Mouse (Mus musculus): Measurements from ENCODE around the gene Treml1.
A peak's percentile ranks its signal among the peaks of the same experiment; 100 is the strongest.

Treml1 gene

GRCm38 (mm10) chr17:48407910-48408525 is 48.3 kb downstream of the Treml1 start:
- Histone ChIP-seq H3K4me3 (replicated peaks; ENCODE audit: low read length) (peak overlapping the region; percentile 99), H3K9me3 (ENCODE audit: low read length) (no peaks in the 10 kb centered on the region), H3K27me3 (ENCODE audit: insufficient read depth, low read length) (no peaks in the 10 kb centered on the region), H3K36me3 (ENCODE audit: insufficient read depth, low read length) (peaks cover 47% of the 10 kb centered on the region), H3K4me1 (replicated peaks; ENCODE audit: low read depth, low read length) (peaks cover 51% of the 10 kb centered on the region)
- no peak for TF ChIP-seq CTCF (conservative IDR thresholded peaks at IDR 0.05; ENCODE audit: low read length)
- TF ChIP-seq NANOG (IDR thresholded peaks at IDR 0.05; ENCODE audit: borderline replicate concordance, low read length), result no peak
- no peak for TF ChIP-seq POU5F1 (IDR thresholded peaks at IDR 0.05; ENCODE audit: borderline replicate concordance, low read length)

GRCm38 (mm10) chr17:48408526-48409291 is 49.0 kb downstream of the Treml1 start:
- Histone ChIP-seq H3K4me1 (replicated peaks; ENCODE audit: low read depth, low read length) (peaks cover 50% of the 10 kb centered on the region), H3K27me3 (ENCODE audit: insufficient read depth, low read length) (no peaks in the 10 kb centered on the region), H3K9me3 (ENCODE audit: low read length) (no peaks in the 10 kb centered on the region), H3K4me3 (replicated peaks; ENCODE audit: low read length) (peak overlapping the region; percentile 99), H3K36me3 (ENCODE audit: insufficient read depth, low read length) (peaks cover 53% of the 10 kb centered on the region)
- TF ChIP-seq CTCF (conservative IDR thresholded peaks at IDR 0.05; ENCODE audit: low read length) (no peak), NANOG (IDR thresholded peaks at IDR 0.05; ENCODE audit: borderline replicate concordance, low read length) (no peak), POU5F1 (IDR thresholded peaks at IDR 0.05; ENCODE audit: borderline replicate concordance, low read length) (no peak)

DNA sequence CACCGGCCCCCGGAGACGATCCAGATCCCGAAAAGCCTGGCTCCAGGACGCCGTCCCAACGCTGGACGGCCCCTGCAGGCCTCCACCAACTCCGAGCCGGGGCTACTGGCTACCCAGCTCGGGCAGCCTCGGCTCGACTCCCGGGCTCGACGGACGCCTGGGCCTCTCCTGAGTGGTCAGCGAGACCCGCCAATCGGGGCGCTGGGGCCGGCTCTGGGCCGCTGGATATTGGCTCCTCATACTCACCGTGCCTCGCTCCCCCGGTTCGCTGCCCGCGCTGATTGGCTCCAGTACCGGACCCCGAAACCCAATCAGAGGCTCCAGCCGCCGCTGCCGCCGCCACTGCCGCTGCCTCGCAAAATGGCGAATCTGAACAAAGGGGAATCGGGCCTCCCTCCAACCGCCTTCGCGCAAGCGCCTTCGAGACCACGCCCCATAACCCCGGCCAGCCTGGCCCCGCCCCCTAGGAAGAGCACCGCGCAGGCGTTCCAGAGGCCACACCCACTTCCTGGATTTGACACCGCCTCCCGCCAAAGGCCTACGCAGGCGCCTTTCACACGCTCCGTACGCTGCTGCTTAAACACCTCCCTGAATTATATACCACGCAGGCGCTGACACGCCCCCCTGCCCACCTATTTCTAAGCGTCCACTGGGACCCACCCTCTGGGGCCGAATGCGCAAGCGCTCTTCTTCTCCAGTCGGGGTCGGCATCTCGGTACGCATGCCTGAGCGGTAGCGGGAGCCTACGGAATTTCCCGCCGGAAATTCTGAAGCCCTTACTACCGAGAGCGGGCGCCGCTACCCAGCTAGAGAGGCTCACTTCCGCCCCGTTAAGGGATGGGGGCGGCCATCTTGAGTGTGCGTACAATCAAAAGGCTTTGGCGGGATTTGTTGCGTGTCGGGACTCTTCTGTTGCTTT is 49.9 kb downstream of the Treml1 start, which contains the start of the genes Nfya and Oard1:
Nfya (minus strand) TSS at position 527 of the 919 bp plus-strand sequence.
Oard1 (plus strand) TSS at position 635 of the 919 bp plus-strand sequence.
- peaks cover 57% of the 10 kb centered on the region for H3K36me3 ChIP-seq (ENCODE audit: insufficient read depth, low read length)
- H3K4me3 ChIP-seq (replicated peaks; ENCODE audit: low read length), result peak within 1 kb of the TSS; percentile 99
- no peaks in the 10 kb centered on the region for H3K27me3 ChIP-seq (ENCODE audit: insufficient read depth, low read length)
- no peaks in the 10 kb centered on the region for H3K9me3 ChIP-seq (ENCODE audit: low read length)
- peaks cover 50% of the 10 kb centered on the region for H3K4me1 ChIP-seq (replicated peaks; ENCODE audit: low read depth, low read length)
- TF ChIP-seq NANOG (IDR thresholded peaks at IDR 0.05; ENCODE audit: borderline replicate concordance, low read length) (no peak), CTCF (conservative IDR thresholded peaks at IDR 0.05; ENCODE audit: low read length) (no peak), POU5F1 (IDR thresholded peaks at IDR 0.05; ENCODE audit: borderline replicate concordance, low read length) (no peak)

GRCm38 (mm10) chr17:48410299-48410785 is 50.6 kb downstream of the Treml1 start:
- no peaks in the 10 kb centered on the region for H3K27me3 ChIP-seq (ENCODE audit: insufficient read depth, low read length)
- no peak for TF ChIP-seq CTCF (conservative IDR thresholded peaks at IDR 0.05; ENCODE audit: low read length)
- TF ChIP-seq POU5F1 (IDR thresholded peaks at IDR 0.05; ENCODE audit: borderline replicate concordance, low read length), result no peak
- TF ChIP-seq NANOG (IDR thresholded peaks at IDR 0.05; ENCODE audit: borderline replicate concordance, low read length), result no peak

GRCm38 (mm10) chr17:48411241-48411640 is 51.5 kb downstream of the Treml1 start:
- H3K9me3 ChIP-seq (ENCODE audit: low read length), result no peaks in the 10 kb centered on the region
- H3K36me3 ChIP-seq (ENCODE audit: insufficient read depth, low read length), result peaks cover 65% of the 10 kb centered on the region
- H3K27me3 ChIP-seq (ENCODE audit: insufficient read depth, low read length), result no peaks in the 10 kb centered on the region
- peak overlapping the region; percentile 99 for H3K4me3 ChIP-seq (replicated peaks; ENCODE audit: low read length)
- no peak for TF ChIP-seq NANOG (IDR thresholded peaks at IDR 0.05; ENCODE audit: borderline replicate concordance, low read length)
- H3K4me1 ChIP-seq (replicated peaks; ENCODE audit: low read depth, low read length), result peaks cover 61% of the 10 kb centered on the region

More at GRCm38 (mm10) chr17:48410299-48410785, 50.6 kb downstream of the Treml1 start:
- Histone ChIP-seq H3K4me1 (replicated peaks; ENCODE audit: low read depth, low read length) (peaks cover 52% of the 10 kb centered on the region), H3K4me3 (replicated peaks; ENCODE audit: low read length) (peak overlapping the region; percentile 99), H3K9me3 (ENCODE audit: low read length) (no peaks in the 10 kb centered on the region), H3K36me3 (ENCODE audit: insufficient read depth, low read length) (peaks cover 61% of the 10 kb centered on the region)

DNA sequence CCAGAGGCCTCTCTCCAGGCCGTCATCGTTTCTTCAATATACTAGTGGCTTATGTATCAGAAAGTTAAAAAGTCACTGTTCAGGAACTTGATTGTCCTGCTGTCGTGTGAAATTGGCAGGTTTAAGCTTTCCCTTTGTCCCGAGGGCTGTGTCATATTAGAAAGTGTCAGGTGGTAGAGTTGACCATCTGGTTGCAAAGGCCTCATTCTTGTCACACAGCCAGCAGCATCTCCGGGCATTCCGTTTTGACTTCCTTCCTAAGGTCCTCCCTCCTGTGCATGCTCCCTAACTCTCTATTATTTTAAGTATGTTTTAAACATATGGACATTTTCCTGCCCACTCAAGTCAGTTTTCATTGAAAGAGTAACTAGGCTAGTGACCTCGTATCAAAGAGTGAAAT is 56.3 kb downstream of the Treml1 start:
- TF ChIP-seq NANOG (IDR thresholded peaks at IDR 0.05; ENCODE audit: borderline replicate concordance, low read length) (no peak), CTCF (conservative IDR thresholded peaks at IDR 0.05; ENCODE audit: low read length) (no peak), POU5F1 (IDR thresholded peaks at IDR 0.05; ENCODE audit: borderline replicate concordance, low read length) (no peak)
- Histone ChIP-seq H3K4me3 (replicated peaks; ENCODE audit: low read length) (no peak overlapping the region), H3K9me3 (ENCODE audit: low read length) (no peaks in the 10 kb centered on the region), H3K36me3 (ENCODE audit: insufficient read depth, low read length) (peaks cover 85% of the 10 kb centered on the region), H3K4me1 (replicated peaks; ENCODE audit: low read depth, low read length) (peaks cover 59% of the 10 kb centered on the region), H3K27me3 (ENCODE audit: insufficient read depth, low read length) (no peaks in the 10 kb centered on the region)
